Mouse (Mus musculus) urinary bladder, postnatal 10 days (tissue): ENCODE results near the gene Ptgs1.
"Not testable (repeated sequence)": the region's sequence is repeated elsewhere in the genome, so short reads cannot be mapped to it uniquely, and the experiment has no call there.

Experiments
- DNase-seq: peaks from one replicate; pipeline ENCODE4 v3.0.0; 2022; ENCODE audit warnings: low spot score

Ptgs1 gene

GRCm38 (mm10) chr2:36230366-36230765 is at the start of gene Ptgs1:
Ptgs1 (plus strand) TSS chr2:36230426.
- no peak for DNase-seq

GRCm38 (mm10) chr2:36181587-36182368 is 48.4 kb upstream of the Ptgs1 start:
- DNase-seq, result not testable (repeated sequence)

GRCm38 (mm10) chr2:36183278-36183677 is 46.9 kb upstream of the Ptgs1 start:
- DNase-seq, result no peak

DNA sequence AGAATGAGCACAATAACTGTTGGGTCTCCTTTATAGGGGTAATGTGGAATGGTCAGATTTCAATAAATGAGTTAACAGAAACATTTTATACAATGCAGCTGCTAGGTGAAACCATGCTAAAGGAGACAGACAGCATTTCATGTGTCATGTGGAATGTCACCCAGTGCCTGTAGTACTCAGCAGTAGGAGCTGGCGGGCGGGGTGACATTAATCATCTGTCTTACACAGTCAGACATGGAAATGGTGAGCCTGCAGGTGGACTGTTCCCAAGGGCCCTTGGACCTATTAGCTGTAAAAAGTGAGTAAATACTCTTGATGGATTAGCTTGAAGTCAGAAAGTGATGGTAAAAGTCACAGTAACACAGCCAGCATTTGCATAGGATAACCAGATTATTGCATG is 46.0 kb upstream of the Ptgs1 start:
- no peak for DNase-seq

DNA sequence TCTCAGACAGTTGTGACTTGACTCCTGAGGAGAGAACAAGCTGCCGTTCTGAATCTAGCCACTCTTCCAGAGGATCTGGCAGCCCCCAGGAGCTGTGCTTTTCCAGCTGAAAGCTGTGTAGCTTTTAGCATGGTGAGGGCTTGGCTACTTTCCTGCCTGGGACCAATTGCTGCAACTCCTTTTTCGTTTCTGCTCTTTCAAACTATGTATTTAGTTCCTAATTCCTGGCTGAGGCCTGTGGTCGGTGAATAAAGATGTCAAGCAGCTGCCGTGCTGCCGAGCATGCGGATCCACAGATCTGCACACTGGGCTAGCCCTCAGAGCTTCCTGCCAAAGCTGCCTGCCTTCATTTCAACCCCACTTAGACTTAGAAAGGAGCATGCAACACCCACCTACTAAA is 45.4 kb upstream of the Ptgs1 start:
- DNase-seq, result no peak

- not testable (repeated sequence) for DNase-seq
These were observed 41.0 kb upstream of the Ptgs1 start for GRCm38 (mm10) chr2:36189200-36189599.

- no peak for DNase-seq
These were observed 38.9 kb upstream of the Ptgs1 start for GRCm38 (mm10) chr2:36191098-36191941.

DNA sequence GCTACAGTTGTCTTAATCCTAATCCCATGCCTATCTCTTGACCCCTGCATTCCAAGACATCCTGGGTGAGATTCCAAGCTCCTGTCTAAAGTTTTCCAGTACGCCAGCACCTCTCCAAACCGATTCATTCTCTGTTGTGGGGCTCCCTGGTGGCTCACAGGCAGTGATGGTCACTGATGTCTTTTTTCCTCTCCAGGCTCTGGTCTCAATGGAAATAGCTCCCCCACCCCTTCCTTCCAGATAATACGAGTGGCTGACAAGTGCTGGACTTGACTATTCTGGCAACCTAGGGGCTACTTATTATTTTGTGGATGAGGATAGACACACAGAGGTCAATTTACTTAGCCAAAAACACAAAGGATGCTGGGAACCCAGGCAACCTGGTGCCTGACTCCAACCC is 33.2 kb upstream of the Ptgs1 start:
- no peak for DNase-seq

- DNase-seq, result no peak
These were observed 32.0 kb upstream of the Ptgs1 start for GRCm38 (mm10) chr2:36197919-36198881.

DNA sequence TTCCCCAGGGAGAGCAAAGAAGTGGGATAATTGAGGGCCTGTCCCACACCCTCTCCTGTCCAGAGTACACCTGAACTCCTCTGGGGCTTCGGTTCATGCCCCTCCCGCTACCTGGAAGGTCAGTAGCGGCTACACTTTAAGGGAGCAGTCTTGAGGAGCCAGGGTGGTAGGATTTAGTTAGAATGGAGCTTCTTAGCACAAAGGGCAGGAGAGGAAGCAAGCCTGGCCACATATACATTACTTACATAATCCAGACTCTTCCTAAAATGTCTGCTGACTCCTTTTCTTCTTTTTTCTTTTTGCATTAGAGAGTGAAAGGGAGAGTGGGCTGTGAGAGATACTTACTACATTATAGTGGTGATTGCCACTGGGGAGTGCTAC is 31.4 kb upstream of the Ptgs1 start:
- DNase-seq, result no peak

GRCm38 (mm10) chr2:36200813-36201212 is 29.4 kb upstream of the Ptgs1 start:
- DNase-seq, result no peak

- DNase-seq, result no peak
These were observed 28.2 kb upstream of the Ptgs1 start for GRCm38 (mm10) chr2:36201756-36202610.

GRCm38 (mm10) chr2:36202611-36202880 is 27.7 kb upstream of the Ptgs1 start:
- no peak for DNase-seq

DNA sequence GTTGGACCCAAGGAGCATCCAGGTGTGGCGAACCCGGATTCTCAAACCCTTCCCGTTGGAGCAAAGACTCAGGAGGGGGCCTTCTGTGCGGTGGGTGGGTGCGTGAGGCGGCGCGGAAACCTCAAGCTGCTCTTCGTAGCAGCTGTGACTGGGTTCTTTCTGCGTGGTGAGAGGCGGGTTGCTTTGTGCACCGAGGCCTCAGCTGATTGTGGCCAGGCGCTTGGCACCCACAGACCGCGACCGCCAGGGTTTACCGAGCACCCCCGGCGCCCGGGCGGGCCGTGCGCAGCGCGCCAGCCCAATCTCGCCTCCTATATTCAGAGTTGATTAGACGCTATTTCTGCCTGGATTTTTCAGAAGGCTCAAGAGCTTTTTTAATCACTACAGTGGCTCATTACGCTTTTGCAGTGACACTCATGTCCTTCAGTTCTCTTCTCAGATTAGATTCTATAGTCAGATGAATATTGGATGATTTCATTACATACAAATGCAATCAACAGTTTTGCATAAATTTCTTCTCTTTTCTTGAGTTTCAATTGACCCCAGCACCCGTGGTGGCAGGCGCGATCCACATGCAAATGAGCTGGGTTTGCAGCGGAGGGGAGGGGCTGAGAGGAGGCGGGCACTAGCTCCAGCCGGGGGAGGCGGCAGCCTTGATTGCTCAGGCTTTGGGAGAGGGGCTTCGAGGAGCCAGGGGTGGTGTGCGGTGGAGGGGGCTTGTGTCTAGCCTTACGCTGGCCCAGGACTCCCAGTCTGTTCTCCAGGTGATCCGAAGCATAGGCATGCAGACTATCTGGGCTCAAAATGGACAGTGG is 27.0 kb upstream of the Ptgs1 start:
- no peak for DNase-seq

DNA sequence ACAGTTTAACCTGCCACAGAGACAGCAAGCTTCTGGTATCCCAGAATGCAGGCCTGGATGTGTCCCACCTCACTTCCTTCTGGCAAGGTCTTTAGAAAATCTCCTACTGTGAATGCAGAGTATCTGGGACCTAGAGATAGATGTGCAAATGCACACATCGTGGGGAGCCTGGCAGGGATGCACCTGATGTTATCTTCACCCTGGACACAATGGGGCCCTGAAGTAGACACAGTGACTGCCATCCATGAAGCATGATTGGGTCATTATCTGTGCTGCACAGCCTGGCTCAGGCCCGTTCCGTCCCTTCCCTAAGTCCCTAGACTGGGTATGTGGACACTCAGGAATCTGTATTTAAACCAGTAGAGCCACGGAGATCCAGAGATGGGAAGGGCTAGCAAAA is 25.6 kb upstream of the Ptgs1 start:
- DNase-seq, result no peak

- DNase-seq, result no peak
These were observed 23.2 kb upstream of the Ptgs1 start for GRCm38 (mm10) chr2:36207071-36207470.

GRCm38 (mm10) chr2:36210796-36211195 is 19.4 kb upstream of the Ptgs1 start:
- no peak for DNase-seq

DNA sequence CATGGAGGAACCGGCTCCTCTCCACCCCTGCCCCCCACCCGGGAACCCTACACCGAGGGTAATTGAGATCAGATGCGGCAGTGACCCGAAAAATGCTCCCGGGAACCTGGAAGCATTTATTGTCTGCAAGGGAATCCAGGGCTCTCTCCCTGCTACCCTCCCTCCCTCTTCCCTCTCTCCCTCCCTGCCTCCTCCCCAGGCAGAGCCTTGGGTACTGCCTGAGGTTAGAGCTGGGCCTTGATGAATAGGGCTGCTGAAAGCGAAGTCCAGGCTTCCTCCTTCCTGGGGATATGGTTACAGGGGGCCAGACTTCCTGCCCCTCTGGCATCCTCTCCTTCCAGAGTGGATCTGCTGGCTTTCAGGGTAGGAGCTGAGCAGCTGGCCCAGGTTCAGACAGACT is 18.4 kb upstream of the Ptgs1 start:
- DNase-seq, result no peak

- no peak for DNase-seq
These were observed 17.1 kb upstream of the Ptgs1 start for GRCm38 (mm10) chr2:36213108-36213507.

DNA sequence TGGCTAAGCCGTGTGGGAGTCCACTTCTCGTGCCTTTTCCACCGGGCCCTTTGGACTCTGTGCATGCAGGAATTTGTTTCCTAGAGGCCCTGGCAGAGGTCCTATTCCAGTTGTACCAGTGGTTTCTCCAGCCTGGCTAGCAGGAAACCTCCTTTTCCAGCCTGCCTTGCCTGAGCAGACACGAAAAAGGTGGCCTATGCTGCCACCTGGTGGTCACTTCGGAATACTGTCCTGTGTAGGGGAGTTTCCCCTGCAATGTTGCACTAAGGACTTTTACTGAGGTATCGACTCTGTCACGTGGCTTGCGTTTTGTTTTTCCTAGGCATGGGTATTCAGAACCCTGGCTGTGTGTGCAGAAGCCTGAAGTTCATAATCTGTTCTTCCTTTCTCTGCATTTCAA is 16.2 kb upstream of the Ptgs1 start:
- DNase-seq, result no peak

DNA sequence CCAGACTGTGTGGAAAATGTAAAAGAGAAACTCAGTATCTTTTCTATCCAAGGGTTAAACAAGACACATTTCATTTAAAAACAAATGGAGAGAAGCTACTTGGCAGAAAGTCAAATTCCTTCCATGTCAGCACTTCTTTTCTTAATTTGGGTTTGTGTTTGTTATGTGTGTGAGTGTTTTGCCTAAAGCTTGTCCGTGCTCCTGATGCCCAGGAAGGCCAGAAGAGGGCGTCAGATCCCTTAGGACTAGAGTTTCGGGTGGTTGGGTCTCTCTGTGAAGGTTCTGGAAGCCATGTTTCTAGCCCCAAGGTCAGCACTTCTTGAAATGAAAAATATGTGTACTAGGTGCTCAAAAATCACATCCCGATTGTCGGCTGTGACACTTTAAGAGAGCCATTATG is 15.8 kb upstream of the Ptgs1 start:
- DNase-seq, result no peak
